Mouse (Mus musculus) bone marrow, adult 2 months (tissue): ENCODE data around the gene Ppp1cc.

Experiments used
- CTCF ChIP-seq: fragments of 200-500 bp; IDR thresholded peaks from 2 replicates; pipeline ENCODE4 v1.5.1; 2011; ENCODE audit warnings: low read length, control low read depth; ENCODE audit not compliant: control insufficient read depth, insufficient read depth
- POLR2A ChIP-seq: fragments of 200-500 bp; IDR thresholded peaks from 2 replicates; pipeline ENCODE4 v1.6.1; 2011; ENCODE audit warnings: low read depth, mild to moderate bottlenecking, control low read depth, low read length, borderline replicate concordance; ENCODE audit not compliant: control insufficient read depth

GRCm38 (mm10) chr5:122113450-122113849 lies 44.6 kb upstream of the Ppp1cc start:
- no peak for TF ChIP-seq CTCF
- TF ChIP-seq POLR2A = no peak
